Mouse (Mus musculus) midbrain, embryonic 10.5 days (tissue): Measurements from ENCODE around the gene Ate1. TPM values are rescaled to one million over a fixed set of nuclear protein-coding genes. Genes with fewer than 3 reads are reported as not detected.
A peak's percentile ranks its signal among the peaks of the same experiment; 100 is the strongest.
"Not testable (repeated sequence)": the region's sequence is repeated elsewhere in the genome, so short reads cannot be mapped to it uniquely, and the experiment has no call there.

Experiments used
- DNase-seq: peaks from one replicate; pipeline ENCODE4 v3.0.0-alpha.2; 2017; ENCODE audit warnings: low spot score
- H3K27ac ChIP-seq: fragments of 300-500 bp; sonication (generic); replicated peaks from 2 replicates; pipeline ENCODE4 v1.5.1; 2016; ENCODE audit warnings: mild to moderate bottlenecking
- H3K27me3 ChIP-seq: fragments of 300-500 bp; sonication (generic); 2 replicates; pipeline ENCODE4 v1.6.1; 2016; ENCODE audit warnings: low read depth, mild to moderate bottlenecking; ENCODE audit not compliant: poor library complexity, severe bottlenecking
- H3K36me3 ChIP-seq: fragments of 300-500 bp; sonication (generic); 2 replicates; pipeline ENCODE4 v1.6.1; 2016; ENCODE audit warnings: mild to moderate bottlenecking, moderate library complexity
- H3K4me1 ChIP-seq: fragments of 300-500 bp; sonication (generic); 2 replicates; pipeline ENCODE4 v1.6.1; 2016
- H3K4me3 ChIP-seq: fragments of 300-500 bp; sonication (generic); 2 replicates; pipeline ENCODE4 v1.5.1; 2016; ENCODE audit warnings: mild to moderate bottlenecking, moderate library complexity
- H3K9me3 ChIP-seq: fragments of 300-500 bp; sonication (generic); replicated peaks from 2 replicates; pipeline ENCODE4 v1.6.1; 2016; ENCODE audit warnings: mild to moderate bottlenecking
- WGBS: fragments of 180-500 bp; shearing (Covaris S2); methylation state at CpG from one replicate; pipeline ENCODE4 v1.1.7; 2016; 5-methylcytosine and 5-hydroxymethylcytosine counted together
- polyA plus RNA-seq: library from polyadenylated mRNA; unstranded; fragments of >200 nt; fragmentation: Nextera tagmentation; extraction: Ambion mirVana; gene quantifications from 2 replicates; pipeline ENCODE4 v1.2.1, GENCODE M21; 2016

The Ate1 gene
- polyA plus RNA-seq, 1 experiment from 2014 or later, result 60.5 TPM

DNA sequence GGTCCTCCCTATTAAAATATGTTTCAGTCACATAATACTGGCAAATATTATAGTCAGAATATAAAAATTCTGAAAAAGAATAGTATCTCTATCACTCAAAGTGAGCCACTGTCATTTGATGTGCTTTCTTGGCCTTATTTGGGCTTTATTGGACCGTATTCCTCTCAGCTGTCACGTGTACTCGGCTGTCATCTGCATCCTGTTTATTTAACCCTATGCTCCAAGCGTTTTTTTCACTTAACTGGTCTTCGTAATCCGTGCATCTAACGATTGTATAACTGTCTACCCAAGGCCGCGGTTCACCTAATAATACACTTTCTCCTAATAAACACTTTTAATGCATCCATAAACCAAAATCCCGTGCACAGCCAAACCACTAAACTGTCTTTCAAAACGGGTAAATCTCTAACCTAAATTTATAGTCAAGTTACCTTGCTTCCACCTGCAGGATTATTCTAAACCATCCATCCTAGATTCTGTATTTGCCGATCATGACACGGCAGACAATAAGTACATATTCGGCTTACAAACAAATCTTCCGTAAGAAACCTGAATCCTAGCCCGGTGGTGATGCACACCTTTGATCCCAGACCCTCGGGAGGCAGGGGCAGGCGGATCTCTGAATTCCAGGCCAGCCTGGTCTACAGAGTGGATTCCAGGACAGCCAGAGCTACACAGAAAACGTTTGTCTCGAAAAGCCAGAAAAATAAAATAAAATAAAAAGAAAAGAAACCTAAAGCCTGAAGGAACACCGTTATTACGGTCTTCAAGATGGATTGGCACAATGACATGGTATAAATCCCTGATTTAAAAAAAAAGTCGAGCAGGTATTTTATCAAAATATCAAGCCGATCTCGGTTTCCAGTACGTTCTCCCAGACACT lies 1.7 kb downstream of the Ate1 start:
- Histone ChIP-seq H3K36me3 (peaks cover 21% of the 10 kb centered on the region), H3K4me1 (peaks cover 27% of the 10 kb centered on the region), H3K27me3 (no peaks in the 10 kb centered on the region), H3K27ac (peak overlapping the region; percentile 97), H3K4me3 (peak overlapping the region; percentile 78), H3K9me3 (no peaks in the 10 kb centered on the region)
- WGBS, result 55% methylated on average over 26 of the region's 26 CpGs
- no peak for DNase-seq

DNA sequence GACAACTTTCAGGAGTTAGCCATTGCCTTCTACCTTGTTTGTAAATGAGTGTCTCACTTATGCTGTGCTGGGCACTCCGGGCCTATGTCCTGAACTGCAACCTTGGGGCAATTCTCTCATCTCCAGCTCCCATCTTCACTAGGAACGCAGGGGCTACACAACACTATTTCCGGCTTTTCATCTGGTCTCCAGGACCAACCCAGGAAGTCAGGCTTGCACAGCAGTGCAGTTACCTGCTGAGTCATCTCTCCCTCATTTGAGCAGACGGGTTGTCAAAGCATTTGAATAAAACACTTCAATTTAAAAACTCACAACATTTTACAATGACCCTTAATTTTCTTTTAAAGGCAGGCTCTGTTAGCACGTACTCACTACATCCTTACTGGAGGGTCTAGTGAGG lies 9.9 kb downstream of the Ate1 start:
- Histone ChIP-seq H3K27me3 (no peaks in the 10 kb centered on the region), H3K36me3 (peaks cover 95% of the 10 kb centered on the region), H3K27ac (no peak overlapping the region), H3K4me3 (no peak overlapping the region), H3K9me3 (no peaks in the 10 kb centered on the region), H3K4me1 (no peaks in the 10 kb centered on the region)
- 93% methylated on average over 5 of the region's 5 CpGs for WGBS
- DNase-seq, result no peak

DNA sequence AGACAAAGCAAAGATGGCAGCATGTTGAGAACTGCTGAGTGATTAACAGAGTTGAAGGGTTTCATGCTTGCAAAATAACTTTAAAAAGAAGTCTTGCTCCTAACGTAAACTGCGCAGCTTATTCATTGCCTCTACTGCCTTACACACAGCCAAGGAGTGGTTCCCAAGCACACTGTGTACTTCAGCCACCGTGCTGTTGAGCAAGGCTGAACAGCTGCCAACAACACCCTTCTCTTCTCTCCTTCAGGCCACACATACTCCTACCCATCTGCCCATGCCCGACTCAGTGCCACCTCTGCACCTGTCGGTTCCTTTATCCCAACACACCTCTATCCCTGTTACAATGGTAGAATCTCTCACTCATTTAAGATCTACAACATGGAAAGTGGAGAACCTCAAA lies 17.2 kb downstream of the Ate1 start:
- Histone ChIP-seq H3K4me3 (no peak overlapping the region), H3K27ac (no peak overlapping the region), H3K9me3 (no peaks in the 10 kb centered on the region), H3K4me1 (no peaks in the 10 kb centered on the region), H3K36me3 (peaks cover 89% of the 10 kb centered on the region), H3K27me3 (no peaks in the 10 kb centered on the region)
- WGBS, result 98% methylated on average over 5 of the region's 5 CpGs
- DNase-seq, result no peak

DNA sequence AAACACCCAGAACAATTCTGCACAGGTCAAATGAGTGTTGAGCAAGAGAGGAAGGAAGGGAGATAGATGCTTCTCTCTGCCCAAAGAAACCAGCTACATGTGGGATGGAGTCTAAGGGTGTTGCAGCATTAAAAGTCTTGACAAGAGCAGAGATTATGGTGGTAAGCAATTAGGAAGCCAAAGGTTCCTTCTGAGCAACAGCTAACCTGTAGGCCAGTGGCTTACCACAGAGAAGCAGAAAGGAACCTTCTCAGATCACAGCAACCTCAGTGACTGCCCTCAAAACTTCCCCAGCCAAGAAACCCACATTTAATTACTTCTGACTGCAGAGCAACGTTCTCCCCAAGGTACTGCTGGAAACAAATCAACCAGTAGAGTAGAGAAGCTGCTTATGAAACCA lies 18.7 kb downstream of the Ate1 start:
- Histone ChIP-seq H3K9me3 (no peaks in the 10 kb centered on the region), H3K4me1 (no peaks in the 10 kb centered on the region), H3K4me3 (no peak overlapping the region), H3K27ac (no peak overlapping the region), H3K36me3 (peaks cover 80% of the 10 kb centered on the region), H3K27me3 (no peaks in the 10 kb centered on the region)
- 89% methylated on average over 1 of the region's 1 CpGs for WGBS
- DNase-seq, result no peak

DNA sequence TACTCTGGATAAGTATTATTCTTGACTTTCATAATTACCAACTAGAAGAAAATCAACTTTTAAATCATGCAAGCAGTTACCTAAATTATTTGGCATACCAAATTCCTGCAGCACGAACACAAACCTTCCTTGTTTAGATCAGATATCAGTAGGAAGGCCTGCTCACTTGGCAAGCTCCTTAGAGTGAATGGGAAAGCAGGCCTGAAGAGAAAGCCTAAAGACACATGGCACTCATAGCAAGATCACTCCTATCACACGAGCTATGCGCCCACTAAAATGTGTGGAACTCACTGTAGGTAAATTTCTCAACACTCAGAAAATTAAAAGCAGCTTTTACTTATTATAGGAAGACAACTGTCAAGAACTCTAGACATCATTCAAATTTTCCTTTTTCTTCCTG lies 26.8 kb downstream of the Ate1 start:
- Histone ChIP-seq H3K27ac (no peak overlapping the region), H3K4me1 (peaks cover 3% of the 10 kb centered on the region; the same call in 1 of the 2 replicates), H3K27me3 (no peaks in the 10 kb centered on the region), H3K9me3 (no peaks in the 10 kb centered on the region; the same call in 1 of the 2 replicates), H3K4me3 (no peak overlapping the region), H3K36me3 (peaks cover 41% of the 10 kb centered on the region)
- WGBS, result 92% methylated on average over 3 of the region's 3 CpGs
- no peak for DNase-seq

DNA sequence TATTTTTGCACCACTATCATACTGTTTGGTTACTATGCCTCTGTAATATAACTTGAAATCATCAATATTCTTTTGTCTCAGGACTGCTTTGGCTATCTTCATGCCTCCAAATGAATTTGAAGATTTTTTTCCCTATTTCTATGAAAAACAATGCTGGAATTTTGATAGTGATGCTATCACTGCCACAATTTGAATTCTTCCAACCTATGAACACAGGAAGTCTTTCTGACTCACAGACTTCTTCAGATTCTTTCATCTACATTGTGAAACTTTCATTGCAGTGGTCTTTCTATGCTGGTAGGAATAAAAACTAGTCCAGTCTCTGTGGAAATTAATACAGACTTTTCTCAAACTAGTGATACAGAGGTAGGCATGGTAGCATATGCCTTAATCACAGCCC lies 28.1 kb downstream of the Ate1 start:
- Histone ChIP-seq H3K27me3 (no peaks in the 10 kb centered on the region), H3K9me3 (peaks cover 13% of the 10 kb centered on the region; the same call in 1 of the 2 replicates)
- no peak for DNase-seq

DNA sequence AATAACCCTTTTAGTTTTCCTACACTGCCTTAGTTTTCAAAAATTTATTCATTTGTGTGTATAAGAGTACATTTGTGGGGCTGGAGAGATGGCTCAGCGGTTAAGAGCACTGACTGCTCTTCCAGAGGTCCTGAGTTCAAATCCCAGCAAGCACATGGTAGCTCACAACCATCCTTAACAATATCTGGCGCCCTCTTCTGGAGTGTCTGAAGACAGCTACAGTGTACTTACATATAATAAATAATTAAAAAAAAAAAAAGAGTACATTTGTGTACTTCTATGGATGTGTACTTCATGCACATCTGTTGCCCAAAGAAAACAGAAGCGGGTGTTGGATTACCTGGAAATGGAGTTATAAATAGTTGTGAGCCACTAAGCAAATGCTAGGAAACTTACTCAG lies 41.2 kb downstream of the Ate1 start:
- H3K27ac ChIP-seq, DNase-seq, H3K4me3 ChIP-seq, H3K9me3 ChIP-seq, H3K27me3 ChIP-seq: not testable (repeated sequence)
- Histone ChIP-seq H3K4me1 (peaks cover 22% of the 10 kb centered on the region), H3K36me3 (peaks cover 34% of the 10 kb centered on the region)
- 94% methylated on average over 3 of the region's 3 CpGs for WGBS

More for the DNA sequence above, 28.1 kb downstream of the Ate1 start:
- no peak overlapping the region for H3K4me3 ChIP-seq
- peaks cover 45% of the 10 kb centered on the region for H3K36me3 ChIP-seq
- H3K27ac ChIP-seq, result no peak overlapping the region
- H3K4me1 ChIP-seq, result peaks cover 3% of the 10 kb centered on the region; the same call in 1 of the 2 replicates

DNA sequence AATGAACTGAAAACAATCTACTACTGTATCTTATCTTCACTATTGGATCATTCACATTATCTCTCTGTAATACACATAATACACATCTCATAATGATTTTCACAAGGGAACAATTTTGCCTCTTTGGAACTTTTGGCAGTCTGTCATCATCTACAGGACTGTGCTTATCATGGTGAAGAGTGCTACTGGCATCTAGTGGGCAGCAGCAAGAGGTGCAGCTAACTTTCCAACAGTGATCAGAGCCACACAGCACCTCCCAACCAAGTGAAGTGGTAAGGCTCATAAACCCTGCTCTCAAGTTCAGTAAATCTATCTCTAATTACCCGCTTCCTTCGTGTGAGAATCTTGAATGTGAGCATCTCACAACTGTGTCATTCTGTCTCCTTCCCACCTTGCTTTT lies 44.2 kb downstream of the Ate1 start:
- Histone ChIP-seq H3K4me1 (peaks cover 52% of the 10 kb centered on the region), H3K9me3 (no peaks in the 10 kb centered on the region), H3K27me3 (peaks cover 10% of the 10 kb centered on the region; the same call in 1 of the 2 replicates), H3K27ac (no peak overlapping the region), H3K4me3 (no peak overlapping the region), H3K36me3 (peaks cover 27% of the 10 kb centered on the region)
- WGBS, result 31% methylated on average over 2 of the region's 2 CpGs
- DNase-seq, result peak; percentile 37

DNA sequence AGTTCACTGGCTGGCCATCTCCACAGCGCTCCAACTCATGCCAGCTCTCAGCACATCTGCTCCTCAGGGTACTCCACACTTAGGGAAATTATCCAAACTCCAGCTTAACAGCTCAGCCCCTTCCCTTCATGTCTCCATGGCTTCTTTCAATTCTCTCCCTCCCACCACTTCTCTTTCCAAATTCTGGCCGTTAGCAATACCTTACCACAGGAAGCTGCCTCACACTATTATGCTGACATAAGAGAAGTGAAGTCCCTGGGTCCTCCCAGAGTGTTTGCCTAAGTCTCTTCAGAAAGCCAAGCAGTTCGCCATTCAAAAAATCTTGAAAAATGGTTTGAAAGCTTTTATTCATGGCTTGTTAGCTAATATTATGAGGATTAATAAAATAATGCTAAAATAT lies 46.3 kb downstream of the Ate1 start:
- peaks cover 9% of the 10 kb centered on the region for H3K36me3 ChIP-seq
- H3K9me3 ChIP-seq, result no peaks in the 10 kb centered on the region
- WGBS, result 63% methylated on average over 3 of the region's 3 CpGs
- H3K4me3 ChIP-seq, result no peak overlapping the region
- H3K4me1 ChIP-seq, result peaks cover 73% of the 10 kb centered on the region
- peak overlapping the region; percentile 76 for H3K27ac ChIP-seq
- peak; percentile 14 for DNase-seq
- H3K27me3 ChIP-seq, result peaks cover 10% of the 10 kb centered on the region; the same call in 1 of the 2 replicates

DNA sequence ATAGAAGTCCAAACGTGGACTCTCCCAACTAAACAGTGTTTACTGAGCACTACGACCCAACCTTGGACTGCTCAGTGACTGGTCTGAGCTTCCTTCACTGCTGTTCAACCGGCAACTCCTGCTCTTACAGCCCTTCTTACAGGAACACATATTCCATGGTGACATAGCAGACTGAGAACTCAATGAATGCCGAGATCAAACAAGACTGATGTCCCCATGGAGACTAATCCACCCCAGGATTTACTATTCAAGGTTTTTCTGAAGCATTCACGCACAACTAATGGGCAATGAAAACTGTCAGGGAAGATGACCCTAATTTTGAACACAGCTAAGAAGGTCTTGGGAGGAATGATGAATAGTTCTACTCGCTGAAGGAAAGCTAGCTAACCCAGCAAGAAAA lies 47.5 kb downstream of the Ate1 start:
- Histone ChIP-seq H3K36me3 (0 out of 2 replicates have a peak, but pooled peaks cover 4% of the 10 kb centered on the region), H3K4me1 (peaks cover 83% of the 10 kb centered on the region), H3K27me3 (peaks cover 10% of the 10 kb centered on the region; the same call in 1 of the 2 replicates), H3K27ac (peak overlapping the region; percentile 76; the same call in 1 of the 2 replicates), H3K4me3 (no peak overlapping the region; the same call in 1 of the 2 replicates), H3K9me3 (no peaks in the 10 kb centered on the region)
- peak; percentile 66 for DNase-seq
- WGBS, result 18% methylated on average over 6 of the region's 6 CpGs

DNA sequence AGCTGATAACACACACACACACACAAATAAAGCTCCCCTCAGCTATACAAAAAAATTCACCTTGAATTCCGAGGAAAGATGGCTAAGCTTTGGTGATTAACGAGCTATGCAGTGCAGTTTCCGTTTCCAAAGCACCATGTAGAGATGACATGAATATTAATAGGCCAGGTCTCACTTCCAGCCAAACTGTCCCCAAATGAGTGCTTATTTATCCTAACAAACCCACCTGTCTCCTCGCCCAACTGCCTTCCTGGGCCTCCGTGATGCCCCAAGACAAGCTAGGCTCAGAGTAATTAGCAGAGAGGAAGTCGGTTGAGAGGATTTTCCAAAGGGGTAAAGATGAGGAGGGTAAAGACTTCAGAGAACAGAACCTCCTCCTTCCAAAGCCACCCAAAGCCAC lies 49.1 kb downstream of the Ate1 start:
- WGBS, result 26% methylated on average over 6 of the region's 6 CpGs
- no peak for DNase-seq
- Histone ChIP-seq H3K4me3 (no peak overlapping the region), H3K27me3 (peaks cover 10% of the 10 kb centered on the region; the same call in 1 of the 2 replicates), H3K36me3 (peaks cover 12% of the 10 kb centered on the region), H3K4me1 (peaks cover 91% of the 10 kb centered on the region), H3K9me3 (no peaks in the 10 kb centered on the region), H3K27ac (peak overlapping the region; percentile 61)

DNA sequence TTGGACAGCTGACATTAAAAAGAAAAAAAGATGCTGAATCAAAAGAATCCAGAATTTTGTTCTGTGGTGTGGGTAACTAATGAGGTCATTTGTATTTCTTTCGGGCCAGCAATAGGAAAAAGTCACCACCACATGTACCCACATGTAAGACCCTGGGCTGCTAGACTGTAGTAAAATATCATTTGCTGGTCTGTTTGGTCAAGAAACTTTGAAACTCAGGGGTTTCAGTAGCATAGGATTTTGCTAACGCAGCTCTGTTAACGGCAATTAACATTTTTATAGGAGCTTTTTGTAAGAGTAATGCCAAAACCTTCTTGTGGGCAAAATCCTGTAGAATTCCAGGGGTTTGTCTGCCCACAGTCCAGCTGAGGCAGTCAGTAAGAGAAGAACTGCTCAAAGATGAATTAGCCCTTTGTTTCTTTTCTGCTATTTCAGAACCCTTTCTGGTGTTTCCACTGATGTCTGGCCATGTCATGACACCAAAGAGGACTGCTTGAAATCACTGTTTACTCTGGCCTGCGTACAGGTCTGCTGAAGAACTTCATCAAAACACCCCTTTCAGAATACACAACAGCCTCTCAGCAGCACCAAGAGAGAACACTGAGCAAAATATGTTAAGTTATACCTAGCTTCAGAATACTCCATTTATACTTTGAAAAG lies 64.5 kb downstream of the Ate1 start:
- H3K27me3 ChIP-seq, result no peaks in the 10 kb centered on the region
- H3K36me3 ChIP-seq, result peaks cover 62% of the 10 kb centered on the region
- H3K4me3 ChIP-seq, result no peak overlapping the region
- H3K27ac ChIP-seq, result peak overlapping the region; percentile 10; the same call in 1 of the 2 replicates
- 81% methylated on average over 4 of the region's 4 CpGs for WGBS
- no peaks in the 10 kb centered on the region for H3K9me3 ChIP-seq
- DNase-seq, result no peak
- H3K4me1 ChIP-seq, result peaks cover 12% of the 10 kb centered on the region

DNA sequence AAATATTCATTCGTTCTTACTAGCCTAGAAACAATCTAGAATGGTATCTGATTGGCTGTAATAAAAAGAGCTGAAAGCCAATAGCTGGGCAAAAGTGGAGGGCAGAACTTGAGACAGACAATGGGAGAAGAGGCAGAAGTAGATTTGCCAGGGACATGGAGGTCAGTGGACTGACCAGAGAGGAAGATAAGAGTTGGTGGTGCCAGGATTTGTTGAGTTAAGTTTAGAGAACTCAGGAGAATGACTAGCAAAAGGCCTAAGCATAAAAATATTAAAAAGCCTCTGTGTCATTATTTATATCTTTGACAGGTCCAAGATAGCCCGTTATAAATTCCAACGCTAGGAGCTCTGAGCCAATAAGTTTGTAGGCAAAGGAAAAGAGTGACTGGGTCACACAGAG lies 65.9 kb downstream of the Ate1 start:
- H3K27me3 ChIP-seq, result no peaks in the 10 kb centered on the region
- H3K27ac ChIP-seq, result no peak overlapping the region
- H3K4me1 ChIP-seq, result peaks cover 12% of the 10 kb centered on the region
- no peak for DNase-seq
- 97% methylated on average over 3 of the region's 3 CpGs for WGBS
- peaks cover 62% of the 10 kb centered on the region for H3K36me3 ChIP-seq
- no peaks in the 10 kb centered on the region for H3K9me3 ChIP-seq
- no peak overlapping the region for H3K4me3 ChIP-seq
